In genomic region chr7:3384807-3385319, GRCm38 (mm10) we compare ENCODE assay signal across 19 mouse cellular contexts. TPM values are rescaled to one million over a fixed set of nuclear protein-coding genes. Genes with fewer than 3 reads are reported as not detected.
"Had no signal": no experiment of that assay in that cellular context is flagged by ENCODE, and none has a peak within 500 bp of the region (broad histone marks: within the 10 kb centered on the region; RNA-seq: fewer than 3 reads in every experiment).

No protein-coding gene starts in this region.

- DNase-seq: kidney, adult 8-10 months; kidney, postnatal 10 days; kidney, postnatal 36 days; lung, adult 18-20 months; lung, postnatal 10 days; lung, postnatal 36 days; right cerebral cortex, postnatal 14 days; right cerebral cortex, postnatal 4 days; thymus, adult 2 months; thymus, postnatal 14 days; thymus, postnatal 4 days had no signal

RNA-seq across cellular contexts. Expression of gene Cacng8, which starts 5.6 kb away (rescaled TPM):
- total RNA-seq: monocyte, adult 5-6 weeks; neutrophil, adult 5-6 weeks had no signal
- polyA plus RNA-seq: liver, embryonic 15.5 days had no signal

RNA-seq across cellular contexts. Expression of gene Cacng6, which starts 39.1 kb away (rescaled TPM):
- total RNA-seq: monocyte, adult 5-6 weeks; neutrophil, adult 5-6 weeks had no signal
- polyA plus RNA-seq: liver, embryonic 11.5 days; lung, embryonic 15.5 days; midbrain, embryonic 10.5 days; midbrain, embryonic 13.5 days; midbrain, embryonic 16.5 days had no signal

RNA-seq across cellular contexts. Expression of gene Cacng7, which starts 52.1 kb away (rescaled TPM):
- total RNA-seq: monocyte, adult 5-6 weeks; neutrophil, adult 5-6 weeks had no signal
